Mouse (Mus musculus) mouse embryonic stem cell (cell line): ENCODE results near the gene Setd1b.

Experiments
- in situ Hi-C, 2 experiments: fragments of 300-500 bp; cut with MboI; formaldehyde crosslinking; loops; 1 replicate in 1 of 2; 3 replicates in 1 of 2; pipeline ENCODE4 v1.14.3; 2019 to 2020; ENCODE audit warnings: low sequenced_read_pairs in 2 of 2, low pct_unique_long_range_greater_than_20kb in 1 of 2, mixed read lengths in 1 of 2; ENCODE audit not compliant: unreplicated experiment in 1 of 2

Gene Setd1b

DNA sequence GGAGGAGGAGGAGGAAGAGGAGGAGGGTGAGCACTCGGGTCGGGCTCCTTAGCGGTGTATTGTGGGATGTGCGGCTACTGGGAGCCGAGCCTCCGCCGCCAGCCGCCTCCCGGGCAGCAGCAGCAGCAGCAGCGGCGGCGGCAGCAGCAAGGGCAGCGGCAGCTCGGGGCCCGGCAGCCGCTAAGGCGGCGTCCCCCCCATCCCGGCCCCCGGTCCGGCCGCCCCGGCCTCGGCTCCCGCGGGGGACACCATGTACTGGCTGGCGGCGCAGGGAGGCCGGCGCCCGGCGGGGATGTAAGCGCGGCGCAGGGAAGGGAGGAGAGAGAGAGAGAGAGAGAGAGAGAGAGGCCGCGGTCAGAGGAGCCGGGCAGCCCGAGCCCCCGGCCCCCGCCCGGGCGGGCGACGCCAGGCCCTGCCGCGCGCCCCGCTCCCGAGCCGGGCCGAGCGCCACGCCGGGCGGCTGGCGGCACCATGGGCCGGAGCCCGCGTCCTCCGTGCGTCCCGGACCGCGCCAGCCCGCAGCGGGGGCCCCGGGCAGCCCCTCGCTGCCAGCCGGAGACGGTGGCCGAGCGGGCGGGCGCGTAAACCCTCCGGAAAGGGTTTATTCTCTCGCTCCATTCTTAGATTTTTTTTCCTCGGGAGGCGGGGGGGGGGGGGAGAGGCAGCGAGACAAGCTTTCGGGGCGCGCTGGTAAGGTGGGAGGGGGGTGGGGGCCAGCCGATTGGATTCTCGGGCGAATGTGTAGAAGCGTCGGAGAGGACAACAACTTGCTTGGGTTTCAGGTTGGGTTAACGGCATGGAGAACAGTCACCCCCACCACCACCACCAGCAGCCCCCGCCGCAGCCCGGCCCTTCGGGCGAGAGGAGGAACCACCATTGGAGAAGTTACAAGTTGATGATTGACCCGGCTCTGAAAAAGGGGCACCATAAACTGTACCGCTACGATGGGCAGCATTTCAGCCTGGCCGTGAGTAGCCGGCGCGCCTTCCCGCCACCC, at the start of gene Setd1b:
Gene Setd1b, plus strand, starts transcription at position 33 of the 997 bp plus-strand sequence.
- in situ Hi-C loops = no loop called here

DNA sequence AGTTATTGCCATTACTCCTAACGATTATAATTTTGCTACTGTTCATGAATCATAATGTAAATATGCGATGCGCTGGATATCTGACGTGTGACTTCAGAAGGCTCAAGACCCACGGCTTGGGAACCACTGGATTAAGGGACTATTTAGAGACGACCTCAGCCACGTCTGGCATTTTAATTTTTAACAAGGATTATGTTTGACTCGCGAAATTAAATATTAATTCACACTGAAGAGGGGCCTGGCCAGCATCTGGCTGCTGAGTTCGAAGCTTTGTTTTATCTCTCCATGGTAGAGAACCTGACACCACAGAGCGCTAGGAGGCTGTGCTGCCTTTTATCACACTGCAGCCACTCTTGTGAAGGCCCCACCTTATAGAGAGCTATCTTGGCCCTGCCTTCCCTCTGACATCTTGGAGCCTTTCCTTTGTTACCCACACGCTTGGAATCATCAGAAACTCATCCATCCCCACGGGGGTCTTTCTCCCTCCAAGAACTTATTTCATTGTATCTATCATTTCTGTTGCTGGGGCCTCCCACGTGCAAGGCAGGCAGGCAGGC, 48.8 kb upstream of the Setd1b start:
- in situ Hi-C loops = no loop called here

DNA sequence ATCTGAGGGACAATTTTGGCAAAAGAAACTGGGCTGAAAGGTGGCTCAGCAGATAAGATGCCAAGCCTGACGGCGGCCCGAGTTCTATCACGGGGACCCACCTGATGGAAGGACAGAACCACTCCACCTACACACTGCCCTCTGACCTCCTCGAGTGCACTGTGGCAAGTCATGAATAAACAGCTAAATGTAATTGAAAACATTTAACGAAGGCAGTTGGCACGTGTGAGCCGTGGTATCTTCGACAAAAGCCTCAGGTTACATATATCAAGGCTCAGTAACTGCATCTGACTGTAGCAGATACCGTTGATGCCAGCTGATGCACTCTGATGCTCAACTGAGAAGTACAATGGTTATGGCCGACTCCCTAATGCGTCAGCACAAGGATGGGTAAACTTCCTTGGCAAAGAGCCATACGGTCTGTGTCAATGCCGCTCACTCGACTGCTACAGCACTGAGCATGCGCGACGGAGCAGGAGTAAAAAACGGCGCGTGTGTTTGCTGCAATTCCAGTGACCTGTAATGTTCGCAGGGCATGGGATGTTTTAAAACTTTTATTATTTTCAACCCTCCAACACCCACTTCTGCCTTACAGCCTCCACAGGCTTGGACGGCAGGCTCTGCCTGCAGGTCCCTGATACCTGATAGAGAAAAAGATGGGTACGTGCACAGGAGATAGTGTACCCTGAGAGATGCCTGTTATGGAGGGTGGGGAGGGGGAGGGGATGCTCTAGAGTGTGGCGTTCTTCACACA, 47.6 kb upstream of the Setd1b start:
- in situ Hi-C loops = no loop called here

DNA sequence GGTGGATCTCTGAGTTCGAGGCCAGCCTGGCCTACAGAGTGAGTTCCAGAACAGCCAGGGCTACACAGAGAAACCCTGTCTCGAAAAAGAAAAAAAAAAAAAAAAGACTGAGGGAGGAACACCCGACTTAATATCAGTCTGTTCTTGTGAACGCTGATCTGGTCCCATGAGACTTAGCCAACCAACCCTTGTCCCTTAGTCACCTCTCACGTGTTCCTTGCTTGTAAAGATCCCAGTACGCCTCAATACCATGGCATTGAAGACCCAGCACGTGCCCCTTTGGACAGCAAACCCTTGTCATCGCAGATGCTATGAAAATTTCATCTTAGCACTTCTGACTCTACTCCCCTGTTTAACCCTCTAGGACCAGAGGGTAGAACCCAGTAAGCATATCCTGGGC, 45.7 kb upstream of the Setd1b start:
- in situ Hi-C loops = no loop called here

DNA sequence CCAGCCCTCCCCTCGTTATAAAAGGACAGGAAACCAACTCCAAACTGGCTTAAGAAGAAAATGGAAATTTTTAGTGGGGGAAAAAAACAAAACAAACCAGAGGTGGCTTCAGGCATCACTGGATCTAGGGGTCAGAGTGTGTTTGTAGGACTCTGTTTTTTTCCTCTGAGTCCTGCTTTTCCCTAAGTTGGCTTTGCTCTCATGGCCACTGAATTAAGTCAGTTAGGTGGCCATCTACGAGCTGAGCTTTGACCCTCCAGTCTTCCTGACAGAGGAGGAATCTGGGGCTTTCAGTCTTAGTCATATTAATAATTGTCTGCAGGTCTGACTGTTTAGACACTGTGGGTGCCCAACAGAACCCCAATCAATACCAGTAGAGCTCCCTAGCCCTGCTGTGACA, 43.5 kb upstream of the Setd1b start:
- in situ Hi-C loops = no loop called here

DNA sequence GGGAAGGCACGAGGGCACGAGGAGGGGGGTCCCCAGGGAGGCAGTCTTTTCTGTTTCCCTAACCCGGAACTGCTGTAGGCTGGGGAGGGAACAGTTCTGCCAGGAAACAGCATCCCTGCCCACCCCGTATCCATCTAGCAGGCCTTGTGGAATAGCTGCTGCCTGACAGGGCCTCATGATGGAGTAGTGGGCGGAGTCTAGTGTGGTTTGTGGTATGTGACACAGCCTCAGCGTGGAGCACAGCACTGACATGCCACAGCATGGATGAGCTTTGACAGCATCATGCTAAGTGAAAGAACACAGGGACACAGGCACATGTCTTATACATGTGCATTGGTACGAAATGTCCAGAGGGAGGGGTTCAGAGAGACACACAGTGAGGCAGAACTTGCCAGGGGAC, 39.6 kb upstream of the Setd1b start:
- in situ Hi-C loops = no loop called here

DNA sequence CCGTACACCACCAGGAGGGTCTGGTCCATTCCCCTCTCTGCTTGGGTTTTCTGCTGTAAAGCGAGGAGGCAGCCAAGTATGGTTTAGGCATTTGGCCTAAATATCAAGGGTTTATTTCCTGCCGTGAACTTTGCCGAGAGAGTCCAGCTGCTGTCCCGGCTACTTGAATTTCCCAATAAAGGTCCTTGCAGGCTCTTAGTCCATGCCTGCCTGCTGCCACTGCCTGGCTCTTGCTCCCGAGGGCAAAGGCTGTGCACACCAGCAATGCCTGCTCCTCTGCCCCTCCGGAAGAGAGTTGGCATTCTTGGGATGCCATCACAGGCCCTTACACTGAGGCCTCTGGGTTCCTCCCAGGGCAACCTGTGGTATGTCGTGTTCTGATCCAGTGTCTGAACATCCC, 38.4 kb upstream of the Setd1b start:
- in situ Hi-C loops = no loop called here

DNA sequence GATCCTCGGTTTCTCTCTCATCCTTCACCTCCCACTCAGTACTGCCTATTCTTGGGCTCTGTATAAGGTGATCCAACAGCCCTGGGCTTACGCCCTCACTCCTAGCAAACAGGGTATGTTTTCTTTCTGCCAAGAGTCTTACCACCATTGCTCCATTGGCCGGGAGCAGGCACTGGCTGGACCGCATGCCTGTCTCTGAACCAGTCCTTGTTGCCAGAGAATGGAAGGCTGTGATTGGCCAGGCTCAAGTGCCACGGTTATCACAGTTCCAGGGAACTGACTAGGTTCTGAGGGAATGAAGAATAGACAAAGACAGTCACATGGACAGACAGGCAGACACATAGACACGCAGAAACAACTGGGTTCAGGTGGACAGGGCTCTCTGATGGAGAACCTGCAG, 37.2 kb upstream of the Setd1b start:
- in situ Hi-C loops = no loop called here

DNA sequence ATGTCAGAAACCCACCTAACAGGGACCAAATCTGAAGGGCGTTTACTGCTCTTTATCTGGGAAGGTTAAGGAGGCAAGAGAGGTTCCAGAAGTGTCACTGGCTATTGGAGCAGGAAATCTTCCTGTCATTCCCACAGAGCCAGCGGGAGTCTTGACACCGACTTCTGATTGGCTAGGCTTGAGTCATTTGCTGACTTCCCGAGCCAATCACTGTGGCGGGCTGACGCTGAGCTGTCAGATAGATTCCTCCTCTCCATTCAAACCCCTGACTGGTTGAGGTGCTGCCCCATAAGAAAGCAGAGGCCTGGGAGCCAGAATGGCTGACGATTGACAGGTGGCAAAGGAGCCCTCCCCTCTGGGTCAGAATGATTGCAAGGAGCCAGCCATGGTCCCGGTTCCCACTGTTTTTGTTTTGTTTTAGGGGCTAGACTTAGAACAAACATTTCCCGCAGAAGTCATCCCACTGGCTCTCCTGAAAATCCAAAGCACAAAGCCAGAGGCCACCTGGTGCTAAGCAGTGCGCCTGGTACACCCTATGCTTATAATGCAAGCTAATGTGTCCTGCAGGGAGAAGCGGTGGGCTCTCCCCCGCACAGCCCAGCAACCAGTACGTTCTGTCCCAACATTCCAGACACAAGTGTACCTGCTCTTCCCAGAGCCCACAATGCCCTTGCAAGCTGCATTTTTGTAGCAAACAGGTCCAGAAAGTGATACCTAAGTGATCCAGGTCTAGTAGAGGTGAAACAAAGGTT, 32.4 kb upstream of the Setd1b start:
- in situ Hi-C loops = no loop called here

DNA sequence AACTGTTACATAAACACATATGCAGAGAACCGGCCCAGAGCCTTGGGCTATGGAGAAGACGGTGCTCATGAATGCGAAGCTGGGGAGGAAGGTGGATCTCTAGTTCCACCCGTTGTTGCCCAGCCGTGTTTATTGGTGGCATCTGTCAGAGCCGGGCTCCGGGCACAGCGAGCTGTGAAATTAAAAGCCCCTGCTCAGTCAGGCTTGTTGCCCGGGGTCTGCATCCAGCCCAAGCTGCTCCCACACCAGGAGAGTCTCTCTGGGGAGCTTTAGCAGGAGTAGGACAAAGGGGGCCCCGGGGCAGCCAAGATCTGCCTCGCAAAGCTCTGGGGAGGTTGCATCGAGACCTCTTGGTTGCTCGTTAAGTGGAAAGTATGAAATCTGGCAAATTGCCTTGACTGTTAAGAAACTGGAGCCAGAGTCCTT, 31.7 kb upstream of the Setd1b start:
- in situ Hi-C loops = no loop called here

DNA sequence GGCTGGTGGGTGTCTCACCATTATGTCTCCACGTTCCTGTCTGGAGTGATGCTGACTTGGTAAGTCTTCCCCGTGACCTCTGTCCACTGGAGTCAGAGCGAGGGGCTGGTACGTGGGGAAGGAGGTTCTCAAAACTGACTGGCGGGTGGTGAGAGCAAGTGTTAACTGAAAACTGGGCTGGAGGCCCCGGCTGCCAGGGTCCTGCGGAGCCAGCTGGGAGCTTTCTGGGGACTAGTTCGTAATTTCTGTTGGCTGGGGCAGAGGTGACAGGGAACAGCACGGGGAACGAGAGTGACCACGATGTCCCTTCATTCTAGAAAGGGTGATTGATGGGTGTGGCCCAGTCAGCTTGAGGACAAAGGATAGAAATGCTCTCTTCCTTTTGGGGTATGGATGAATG, 27.9 kb upstream of the Setd1b start:
- in situ Hi-C loops = no loop called here

DNA sequence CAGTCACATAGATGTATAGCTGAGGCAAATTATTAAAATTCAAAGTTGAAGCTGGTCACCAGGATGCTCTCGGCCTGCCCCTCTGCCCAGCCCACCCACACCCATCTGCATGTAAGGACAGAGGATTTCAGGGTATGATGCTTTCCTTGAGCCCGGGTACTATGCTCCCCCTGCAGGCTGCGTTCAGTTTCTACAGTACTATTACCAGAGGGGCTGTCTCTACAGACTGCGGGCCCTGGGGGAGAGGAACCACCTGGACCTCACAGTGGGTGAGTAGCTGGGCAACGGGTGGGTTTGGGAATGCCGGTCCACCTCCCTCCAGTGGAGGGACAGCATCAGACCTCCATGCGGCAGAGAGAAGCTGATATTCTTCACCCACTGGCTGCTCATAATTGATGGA, 27.1 kb upstream of the Setd1b start:
- in situ Hi-C loops = no loop called here

DNA sequence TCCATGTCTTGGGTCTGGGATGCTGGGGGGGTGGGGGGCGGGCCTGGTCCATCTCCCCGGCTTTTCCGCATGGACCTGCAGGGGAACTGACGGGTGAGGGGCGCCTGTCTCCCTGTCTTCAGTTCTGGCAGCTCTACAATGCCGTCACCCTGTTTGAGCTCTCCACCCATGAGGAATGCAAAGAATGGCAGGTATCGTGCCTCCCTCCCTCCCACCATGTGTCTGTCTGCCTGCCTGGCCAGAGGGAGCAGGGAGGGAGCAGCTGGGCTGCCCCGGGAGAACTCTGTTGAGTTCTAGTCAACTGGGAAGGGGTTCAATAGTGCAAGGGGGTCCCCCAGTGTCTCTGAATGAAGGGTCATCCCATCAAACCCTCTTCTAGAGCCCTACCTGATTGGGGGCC, 25.9 kb upstream of the Setd1b start:
- in situ Hi-C loops = no loop called here

DNA sequence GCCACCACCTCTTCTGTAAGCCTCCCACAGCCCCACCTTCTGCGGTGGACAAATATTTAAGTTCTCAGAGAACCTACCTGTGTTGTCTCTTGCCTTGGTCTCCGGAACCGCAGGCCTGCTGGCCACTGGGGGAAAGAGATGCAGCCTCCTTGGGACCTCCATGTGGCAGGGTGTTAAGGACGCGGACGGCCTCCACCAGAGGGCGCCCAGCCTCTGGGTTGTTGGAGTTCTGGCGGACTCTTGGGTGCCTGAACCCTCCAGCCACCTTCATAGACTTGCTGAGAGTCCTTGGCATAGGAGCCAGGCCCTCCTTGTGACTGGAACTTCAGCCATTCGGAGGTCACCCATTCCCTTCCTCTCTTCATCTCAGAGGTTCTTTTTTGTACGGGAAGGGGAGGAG, 24.7 kb upstream of the Setd1b start:
- in situ Hi-C loops = no loop called here

DNA sequence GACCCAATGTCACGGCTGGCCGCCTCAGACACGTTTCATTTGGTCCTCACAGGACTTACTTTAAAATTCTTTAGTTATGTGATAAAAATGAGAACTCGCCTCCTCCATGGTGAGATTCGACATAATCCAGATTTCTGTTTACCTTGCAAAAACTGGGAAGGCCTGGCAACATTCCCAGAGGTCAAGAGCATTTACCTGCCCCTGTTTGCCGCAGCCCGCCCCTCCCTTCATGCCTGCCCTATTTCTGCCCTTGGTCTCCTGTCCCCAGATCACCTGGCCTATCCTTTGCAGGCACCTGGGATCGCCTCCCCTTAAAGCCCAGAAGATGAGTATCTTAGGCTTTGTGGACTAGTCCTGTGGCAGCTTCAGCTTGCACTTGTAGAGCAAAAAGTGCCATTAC, 24.2 kb upstream of the Setd1b start:
- in situ Hi-C loops = no loop called here

DNA sequence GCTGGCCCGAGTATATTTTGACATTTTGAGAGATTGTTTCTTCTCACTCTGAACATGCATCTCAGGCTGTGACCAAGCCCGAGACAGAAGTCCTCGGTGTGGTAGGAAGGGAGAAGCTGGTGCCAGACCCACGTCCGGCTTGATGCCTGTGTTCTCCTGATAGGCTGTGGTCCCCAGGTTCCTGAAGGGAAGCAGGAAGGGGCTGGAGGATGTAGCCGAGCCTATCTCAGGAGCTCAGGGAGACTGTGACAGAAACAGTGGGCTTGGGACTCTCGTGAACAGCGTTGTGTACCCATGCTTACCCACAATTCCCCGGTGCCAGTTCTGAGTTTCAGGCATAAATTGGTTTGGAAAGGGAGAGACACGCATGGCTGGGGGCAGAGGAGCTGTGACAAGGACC, 23.2 kb upstream of the Setd1b start:
- in situ Hi-C loops = no loop called here

DNA sequence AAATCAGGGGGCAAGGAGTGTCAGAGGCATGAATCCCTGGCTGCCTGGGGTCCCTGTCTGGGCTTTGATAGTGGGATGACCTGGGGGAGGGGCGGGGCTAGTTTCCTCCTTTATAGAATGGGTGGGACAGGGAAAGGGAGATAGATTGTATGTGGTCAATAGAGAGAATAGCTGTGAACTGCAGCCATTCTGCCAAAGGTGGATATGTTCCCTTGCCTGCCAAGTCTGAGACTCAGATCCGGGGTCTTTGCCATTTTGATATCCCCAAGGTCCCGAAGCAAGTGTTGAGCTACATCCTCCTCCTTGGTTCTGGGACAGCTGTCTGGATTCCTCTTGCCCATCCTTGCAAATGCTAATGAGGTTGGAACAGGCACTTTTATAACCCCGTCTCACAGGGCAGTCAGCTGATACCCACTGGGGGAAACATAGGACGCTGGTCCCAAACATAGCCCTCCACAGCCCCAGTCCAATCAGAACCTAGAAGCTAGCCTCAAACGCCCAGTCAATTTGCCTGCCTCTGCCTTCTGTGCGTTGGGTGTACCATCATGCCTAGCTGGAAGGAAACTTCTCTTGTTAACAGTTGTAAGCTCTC, 21.3 kb upstream of the Setd1b start:
- in situ Hi-C loops = loop anchor here (5.0 kb wide), 1 partner anchor 52 kb away; no protein-coding TSS in a partner anchor

DNA sequence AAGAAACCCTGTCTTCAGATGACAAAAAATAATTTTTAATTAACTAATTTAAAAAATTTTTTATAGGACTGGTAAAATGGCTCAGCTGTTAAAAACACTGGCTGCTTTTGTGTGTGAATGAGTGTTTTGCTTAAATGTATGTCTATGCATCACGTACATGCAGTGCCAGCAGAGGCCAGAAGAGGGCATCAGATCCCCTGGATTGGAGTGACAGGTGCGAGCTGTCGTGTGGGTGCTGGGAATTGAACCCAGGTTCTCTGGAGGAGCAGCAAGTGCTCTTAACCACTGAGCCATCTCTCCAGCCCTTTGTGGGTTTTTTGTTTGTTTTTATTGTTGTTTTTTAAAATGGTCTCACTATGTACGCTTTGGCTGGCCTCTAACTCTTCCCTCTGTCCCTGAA, 19.8 kb upstream of the Setd1b start:
- in situ Hi-C loops = loop anchor here (5.0 kb wide), 1 partner anchor 50 kb away; no protein-coding TSS in a partner anchor
